Mouse (Mus musculus): ENCODE results near the gene Elmod2. TPM values are rescaled to one million over a fixed set of nuclear protein-coding genes. Genes with fewer than 3 reads are reported as not detected.

The Elmod2 gene
- total and polyA plus RNA-seq, 3 experiments = 6.6 to 9.8 (median 7.7) TPM

DNA sequence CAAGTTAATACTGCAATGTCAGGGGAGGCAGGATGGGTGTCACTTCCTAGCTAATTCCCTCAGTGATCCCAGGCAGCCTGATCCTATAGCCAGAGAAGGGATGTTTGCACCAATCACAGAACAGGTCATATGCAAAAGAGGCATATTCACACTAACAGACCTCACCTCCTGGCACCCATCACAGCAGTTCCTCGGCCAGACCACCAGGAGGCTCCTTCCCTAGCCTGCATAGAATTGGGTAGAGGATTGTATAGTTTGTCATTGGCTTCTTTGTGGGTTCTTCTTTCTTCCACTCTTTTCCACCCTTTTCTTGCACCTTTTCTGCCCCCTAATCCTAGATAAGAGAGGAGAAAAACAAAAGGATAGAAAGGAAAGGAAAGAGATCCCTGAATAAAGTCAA, 32.2 kb downstream of the Elmod2 start:
- H3K4me3 ChIP-seq (replicated peaks in 1 of 3; ENCODE audit: low read depth in 2 of 3, low read length in 2 of 3, poor library complexity in 1 of 3) = no peak overlapping the region
- no peak overlapping the region for H3K27ac ChIP-seq (ENCODE audit: insufficient read depth, low read depth)
- H3K4me2 ChIP-seq (ENCODE audit: insufficient read depth, low read depth, poor library complexity, severe bottlenecking) = no peak overlapping the region
- dilution Hi-C loops (cut with MboI; ENCODE audit: extremely low pct_ligation_motif_present, extremely low pct_unique_long_range_greater_than_20kb, low sequenced_read_pairs) = no loop called here
- H3K9ac ChIP-seq (ENCODE audit: insufficient read depth, low read depth) = no peak overlapping the region
- H3K79me2 ChIP-seq (replicated peaks; ENCODE audit: control insufficient read depth, extremely low read depth, insufficient read depth, poor library complexity, severe bottlenecking) = no peaks in the 10 kb centered on the region
- no peaks in the 10 kb centered on the region for H3K4me1 ChIP-seq (ENCODE audit: control insufficient read depth in 1 of 2, insufficient read depth in 2 of 2)
- no peaks in the 10 kb centered on the region for H3K27me3 ChIP-seq (replicated peaks)
- in situ Hi-C loops (cut with MboI; ENCODE audit: low pct_ligation_motif_present, low pct_unique_long_range_greater_than_20kb, low sequenced_read_pairs) = no loop called here
- H3K36me3 ChIP-seq (replicated peaks in 1 of 2; ENCODE audit: control insufficient read depth in 1 of 2, insufficient read depth in 1 of 2, low read length in 1 of 2) = no peaks in the 10 kb centered on the region
- no peaks in the 10 kb centered on the region for H3K9me3 ChIP-seq (replicated peaks; ENCODE audit: low read length)
- DNase-seq (ENCODE audit: extremely low read depth) = peak; percentile 38
- TF ChIP-seq JUND (conservative IDR thresholded peaks at IDR 0.05; ENCODE audit: low read depth, low read length) (no peak), SMC3 (IDR thresholded peaks at IDR 0.05; ENCODE audit: low read depth, low read length) (peak; percentile 62), RAD21 (IDR thresholded peaks at IDR 0.05; ENCODE audit: low read depth, low read length) (peak; percentile 26), MXI1 (IDR thresholded peaks at IDR 0.05; ENCODE audit: low read depth, low read length) (no peak), RCOR1 (conservative IDR thresholded peaks at IDR 0.05; ENCODE audit: low read depth, low read length) (no peak), CTCF (conservative IDR thresholded peaks at IDR 0.05 in 1 of 2, IDR thresholded peaks at IDR 0.05 in 1 of 2; ENCODE audit: low read depth in 2 of 2, low read length in 2 of 2) (peak; percentile 58 to 61; a peak in 3 of 4 replicates)

GRCm38 (mm10) chr8:83297375-83297774, 34.9 kb downstream of the Elmod2 start:
- Histone ChIP-seq H3K4me2 (ENCODE audit: insufficient read depth, low read depth, poor library complexity, severe bottlenecking) (0 out of 2 replicates have a peak overlapping the region, but pooled peaks have one; percentile 5), H3K27ac (ENCODE audit: insufficient read depth, low read depth) (no peak overlapping the region), H3K79me2 (replicated peaks; ENCODE audit: control insufficient read depth, extremely low read depth, insufficient read depth, poor library complexity, severe bottlenecking) (no peaks in the 10 kb centered on the region), H3K36me3 (replicated peaks in 1 of 2; ENCODE audit: control insufficient read depth in 1 of 2, insufficient read depth in 1 of 2, low read length in 1 of 2) (no peaks in the 10 kb centered on the region), H3K9me3 (replicated peaks; ENCODE audit: low read length) (no peaks in the 10 kb centered on the region), H3K4me3 (replicated peaks in 1 of 3; ENCODE audit: low read depth in 2 of 3, low read length in 2 of 3, poor library complexity in 1 of 3) (no peak overlapping the region), H3K27me3 (replicated peaks) (no peaks in the 10 kb centered on the region), H3K4me1 (ENCODE audit: control insufficient read depth in 1 of 2, insufficient read depth in 2 of 2) (no peaks in the 10 kb centered on the region), H3K9ac (ENCODE audit: insufficient read depth, low read depth) (no peak overlapping the region)
- TF ChIP-seq NELFE (IDR thresholded peaks at IDR 0.05; ENCODE audit: low read depth, low read length) (no peak), KAT2A (IDR thresholded peaks at IDR 0.05; ENCODE audit: insufficient replicate concordance, low read length) (no peak), POLR2A (IDR thresholded peaks at IDR 0.05; ENCODE audit: low read depth, low read length) (no peak), MAFK (IDR thresholded peaks at IDR 0.05; ENCODE audit: insufficient replicate concordance, low read length) (no peak), TCF12 (IDR thresholded peaks at IDR 0.05; ENCODE audit: low read depth, low read length) (no peak), ETS1 (conservative IDR thresholded peaks at IDR 0.05; ENCODE audit: low read depth, low read length) (no peak), MEF2A (IDR thresholded peaks at IDR 0.05; ENCODE audit: borderline replicate concordance, low read depth, low read length) (no peak), MYC (IDR thresholded peaks at IDR 0.05; ENCODE audit: low read depth, low read length) (no peak), E2F4 (IDR thresholded peaks at IDR 0.05; ENCODE audit: insufficient replicate concordance, low read depth, low read length) (no peak), ZKSCAN1 (IDR thresholded peaks at IDR 0.05; ENCODE audit: borderline replicate concordance, low read depth, low read length) (no peak), SIN3A (IDR thresholded peaks at IDR 0.05; ENCODE audit: low read length) (no peak), JUN (IDR thresholded peaks at IDR 0.05; ENCODE audit: insufficient read depth, low read depth, low read length) (no peak)
- in situ Hi-C loops (cut with MboI; ENCODE audit: low pct_ligation_motif_present, low pct_unique_long_range_greater_than_20kb, low sequenced_read_pairs) (no loop called here), dilution Hi-C loops (cut with MboI; ENCODE audit: extremely low pct_ligation_motif_present, extremely low pct_unique_long_range_greater_than_20kb, low sequenced_read_pairs) (no loop called here)
- DNase-seq (ENCODE audit: extremely low read depth) = no peak
